Mouse (Mus musculus): ENCODE measurements around the gene Psmb7. TPM values are rescaled to one million over a fixed set of nuclear protein-coding genes. Genes with fewer than 3 reads are reported as not detected.

Psmb7 gene
- polyA plus RNA-seq, 1 experiment from 2014 or later, result 211 TPM

DNA sequence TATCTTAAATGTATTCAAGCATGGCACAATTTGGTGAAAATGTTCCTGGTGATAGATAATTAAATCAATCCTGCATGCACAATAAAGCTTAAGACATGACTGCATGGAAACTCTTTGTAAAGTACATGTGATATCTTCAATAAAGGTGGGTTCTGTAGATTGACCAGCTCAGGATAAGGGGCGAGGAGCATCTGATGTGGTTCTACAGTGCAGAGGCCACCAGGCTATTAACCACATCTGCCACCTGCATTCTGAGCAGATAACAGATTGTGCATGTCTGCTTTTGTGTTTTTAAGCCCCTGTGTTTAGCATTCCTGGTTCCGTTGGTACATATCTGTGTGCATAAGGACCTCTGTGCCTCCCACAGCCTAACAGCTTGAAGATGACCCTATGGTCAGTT lies 100.7 kb downstream of the Psmb7 start:
- Histone ChIP-seq H3K9me3 (replicated peaks) (no peaks in the 10 kb centered on the region), H3K4me3 (no peak overlapping the region), H3K36me3 (no peaks in the 10 kb centered on the region), H3K4me1 (replicated peaks) (peaks cover 85% of the 10 kb centered on the region), H3K4me2 (no peak overlapping the region), H3K27me3 (replicated peaks) (no peaks in the 10 kb centered on the region), H3K27ac (ENCODE audit: poor library complexity, severe bottlenecking) (no peak overlapping the region), H3K9ac (no peak overlapping the region)
- no peak for ATAC-seq (ENCODE audit: insufficient number of reproducible peaks, low FRiP score)
- WGBS, result 75% methylated on average over 2 of the region's 2 CpGs

DNA sequence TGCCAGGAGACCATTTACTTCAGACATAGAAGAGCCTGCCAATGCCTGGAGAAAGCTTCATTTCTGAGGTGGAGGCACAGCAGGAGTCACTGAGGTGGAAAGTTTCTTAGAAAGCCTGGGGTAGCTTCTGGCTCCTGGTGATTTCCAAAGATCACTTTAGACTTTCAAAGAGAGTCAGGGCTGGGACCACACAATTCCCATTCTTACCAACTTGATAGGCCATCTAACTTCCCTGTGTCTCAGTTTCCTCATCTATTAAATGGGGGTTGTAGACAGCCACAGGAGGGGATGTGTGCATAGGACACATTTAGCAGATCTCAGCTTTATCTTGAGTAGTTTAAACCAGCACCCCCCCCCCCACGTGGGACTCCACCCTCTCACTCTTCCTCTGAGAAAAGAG lies 101.5 kb downstream of the Psmb7 start:
- no peak for ATAC-seq (ENCODE audit: insufficient number of reproducible peaks, low FRiP score)
- H3K4me1 ChIP-seq (replicated peaks), result peaks cover 83% of the 10 kb centered on the region
- H3K27me3 ChIP-seq (replicated peaks), result no peaks in the 10 kb centered on the region
- H3K4me2 ChIP-seq, result no peak overlapping the region
- H3K9me3 ChIP-seq (replicated peaks), result no peaks in the 10 kb centered on the region
- H3K36me3 ChIP-seq, result no peaks in the 10 kb centered on the region
- no peak overlapping the region for H3K4me3 ChIP-seq
- WGBS, result 13% methylated on average over 1 of the region's 1 CpGs
- H3K9ac ChIP-seq, result no peak overlapping the region
- no peak overlapping the region for H3K27ac ChIP-seq (ENCODE audit: poor library complexity, severe bottlenecking)

DNA sequence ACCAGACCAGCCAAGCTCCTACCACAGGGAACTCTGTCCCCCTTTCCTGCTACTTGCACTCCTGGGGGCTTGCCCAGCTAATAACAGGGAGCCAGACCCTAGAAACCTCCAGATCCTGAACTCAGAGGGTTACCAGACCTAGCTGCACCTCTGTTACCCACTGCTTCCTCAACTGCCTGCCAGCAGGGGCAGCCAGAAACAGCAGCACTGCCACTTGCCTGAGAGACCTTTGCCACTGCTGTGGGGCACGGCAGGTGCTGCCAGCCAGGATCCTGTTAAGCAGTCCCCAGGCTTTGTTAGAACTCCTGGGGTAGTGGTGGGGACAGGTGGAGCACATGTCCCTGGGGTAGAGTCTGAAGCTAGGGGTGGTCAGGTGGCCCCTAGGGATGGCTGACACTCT lies 102.3 kb downstream of the Psmb7 start:
- ATAC-seq (ENCODE audit: insufficient number of reproducible peaks, low FRiP score), result no peak
- Histone ChIP-seq H3K9me3 (replicated peaks) (no peaks in the 10 kb centered on the region), H3K27ac (ENCODE audit: poor library complexity, severe bottlenecking) (peak overlapping the region; percentile 45), H3K9ac (no peak overlapping the region), H3K36me3 (no peaks in the 10 kb centered on the region), H3K4me2 (peak overlapping the region; percentile 42; the same call in 1 of the 2 replicates), H3K4me1 (replicated peaks) (peaks cover 83% of the 10 kb centered on the region), H3K27me3 (replicated peaks) (no peaks in the 10 kb centered on the region), H3K4me3 (no peak overlapping the region)
- 68% methylated on average over 1 of the region's 1 CpGs for WGBS

GRCm38 (mm10) chr2:38541101-38541500 lies 102.8 kb downstream of the Psmb7 start:
- Histone ChIP-seq H3K27ac (ENCODE audit: poor library complexity, severe bottlenecking) (peak overlapping the region; percentile 45), H3K4me2 (peak overlapping the region; percentile 42), H3K9ac (0 out of 2 replicates have a peak overlapping the region, but pooled peaks have one; percentile 8), H3K9me3 (replicated peaks) (no peaks in the 10 kb centered on the region), H3K27me3 (replicated peaks) (no peaks in the 10 kb centered on the region), H3K36me3 (no peaks in the 10 kb centered on the region), H3K4me1 (replicated peaks) (peaks cover 83% of the 10 kb centered on the region), H3K4me3 (no peak overlapping the region)
- WGBS, result 51% methylated on average over 3 of the region's 3 CpGs
- no peak for ATAC-seq (ENCODE audit: insufficient number of reproducible peaks, low FRiP score)

GRCm38 (mm10) chr2:38540666-38541065 lies 103.2 kb downstream of the Psmb7 start:
- WGBS, result 76% methylated on average over 6 of the region's 6 CpGs
- Histone ChIP-seq H3K27me3 (replicated peaks) (no peaks in the 10 kb centered on the region), H3K9me3 (replicated peaks) (no peaks in the 10 kb centered on the region), H3K9ac (0 out of 2 replicates have a peak overlapping the region, but pooled peaks have one; percentile 8), H3K27ac (ENCODE audit: poor library complexity, severe bottlenecking) (no peak overlapping the region), H3K4me2 (peak overlapping the region; percentile 42), H3K4me1 (replicated peaks) (peaks cover 83% of the 10 kb centered on the region), H3K4me3 (no peak overlapping the region), H3K36me3 (no peaks in the 10 kb centered on the region)
- ATAC-seq (ENCODE audit: insufficient number of reproducible peaks, low FRiP score), result no peak

DNA sequence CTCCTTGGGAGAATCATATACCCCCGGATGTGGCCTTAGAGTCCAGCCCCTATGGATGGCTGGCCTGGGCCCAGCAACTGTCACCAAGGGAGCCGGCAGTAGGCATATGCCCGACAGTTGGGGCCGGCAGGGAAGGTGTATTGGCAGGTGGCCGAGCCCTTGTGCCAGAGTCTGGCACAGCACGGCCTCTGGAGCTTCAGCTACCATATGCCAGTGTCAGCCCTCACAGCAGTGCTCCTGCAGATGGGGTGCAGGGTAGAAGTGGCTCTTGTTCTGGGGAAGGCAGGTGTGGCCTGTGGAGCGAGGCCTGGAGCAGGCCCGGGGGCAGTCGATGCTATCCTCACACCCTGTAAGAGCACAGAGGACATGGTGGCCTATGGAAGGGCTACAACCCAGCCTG lies 104.2 kb downstream of the Psmb7 start:
- Histone ChIP-seq H3K27me3 (replicated peaks) (no peaks in the 10 kb centered on the region), H3K9ac (0 out of 2 replicates have a peak overlapping the region, but pooled peaks have one; percentile 36), H3K4me2 (no peak overlapping the region), H3K36me3 (no peaks in the 10 kb centered on the region), H3K4me3 (no peak overlapping the region), H3K9me3 (replicated peaks) (no peaks in the 10 kb centered on the region), H3K27ac (ENCODE audit: poor library complexity, severe bottlenecking) (no peak overlapping the region), H3K4me1 (replicated peaks) (peaks cover 83% of the 10 kb centered on the region)
- ATAC-seq (ENCODE audit: insufficient number of reproducible peaks, low FRiP score), result no peak
- 92% methylated on average over 9 of the region's 9 CpGs for WGBS

Small RNAs within 50 kb of the gene (microRNA-seq; reads per million reads assigned to microRNA genes)
- not detected for gene Gm27634

Other genes with a start within 250 kb of the Psmb7 start
- gene Nek6, start 132.4 kb downstream of the Psmb7 start, polyA plus RNA-seq (2016; fragmentation: Nextera tagmentation; extraction: Ambion mirVana), result 71.8 and 79.2 TPM in 2 replicates
- gene Nr5a1, start 70.5 kb upstream of the Psmb7 start, polyA plus RNA-seq (2016; fragmentation: Nextera tagmentation; extraction: Ambion mirVana), result not detected in 2 replicates

Data from heart, embryonic 12.5 days (tissue).